Mouse (Mus musculus) adrenal gland, adult 10 weeks (tissue): ENCODE measurements around the gene Ces2c. TPM values are rescaled to one million over a fixed set of nuclear protein-coding genes. Genes with fewer than 3 reads are reported as not detected.

Experiments used
- polyA plus RNA-seq: library from polyadenylated mRNA; stranded (reverse); fragments of 350-450 nt; fragmentation: Illumina TruSeq; extraction: RNeasy Lipid Tissue Mini Kit (QIAGEN cat#74804); gene quantifications from one replicate; pipeline ENCODE4 v1.2.3, GENCODE M21; 2014; ENCODE audit warnings: low read depth, low replicate concordance

The Ces2c gene
- polyA plus RNA-seq: not detected

DNA sequence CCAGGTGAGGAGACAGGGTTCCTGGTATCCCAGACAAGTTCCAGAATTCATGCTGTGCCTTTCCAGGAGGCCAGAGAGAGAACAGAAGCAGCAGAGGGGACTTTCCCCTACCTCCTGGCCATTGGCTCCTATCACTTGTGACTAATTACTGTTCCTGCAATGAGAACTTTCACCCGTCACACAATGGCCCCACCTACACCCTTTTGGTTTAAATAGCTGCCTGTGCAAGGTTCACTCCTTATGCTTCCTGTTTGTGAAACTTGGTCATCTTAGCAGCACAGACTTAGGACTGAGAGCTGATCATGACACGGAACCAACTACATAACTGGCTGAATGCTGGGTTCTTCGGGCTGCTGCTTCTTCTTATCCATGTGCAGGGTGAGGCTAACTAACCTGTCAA, at the start of gene Ces2c:
Gene Ces2c, plus strand, starts transcription at position 238 of the 400 bp plus-strand sequence.

DNA sequence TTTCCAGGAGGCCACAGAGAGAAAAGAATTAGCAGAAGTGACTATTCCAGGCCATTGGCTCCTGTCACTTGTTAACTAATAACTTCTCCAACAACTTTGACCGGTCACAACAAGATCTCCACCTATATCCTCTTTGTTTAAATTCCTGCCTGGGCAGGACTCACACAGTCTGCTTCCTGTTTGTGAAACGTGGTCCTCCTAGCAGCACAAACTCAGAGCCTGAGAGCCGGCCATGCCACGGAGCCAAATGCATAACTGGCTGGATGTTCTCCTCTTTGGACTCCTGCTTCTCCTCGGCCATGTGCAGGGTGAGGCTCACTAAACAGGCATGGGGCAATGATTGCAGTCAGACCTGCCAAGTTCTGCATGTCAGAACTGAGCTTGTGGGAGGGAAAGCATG, 15.4 kb upstream of the Ces2c start, which contains the start of gene Ces2b:
Gene Ces2b, plus strand, starts transcription at position 133 of the 400 bp plus-strand sequence.

Other genes starting within 250 kb of the Ces2c start
- not detected for gene Cdh16, start 222.7 kb upstream of the Ces2c start, polyA plus RNA-seq
- not detected for gene Rrad, start 215.7 kb upstream of the Ces2c start, polyA plus RNA-seq
- 1.3 TPM for gene Ciao2b, start 205.1 kb upstream of the Ces2c start, polyA plus RNA-seq
- gene Ces2a, start 113.1 kb upstream of the Ces2c start, polyA plus RNA-seq: not detected
- gene Ces2b, start 15.5 kb upstream of the Ces2c start, polyA plus RNA-seq: not detected
- gene Ces2e, start 79.2 kb downstream of the Ces2c start, polyA plus RNA-seq: 5.0 TPM
- gene Ces2f, start 100.3 kb downstream of the Ces2c start, polyA plus RNA-seq: not detected
- gene Ces2g, start 114.7 kb downstream of the Ces2c start, polyA plus RNA-seq: 3.9 TPM
- gene Ces2h, start 153.8 kb downstream of the Ces2c start, polyA plus RNA-seq: not detected
- gene Ces3a, start 201.5 kb downstream of the Ces2c start, polyA plus RNA-seq: not detected
- gene Ces3b, start 236.7 kb downstream of the Ces2c start, polyA plus RNA-seq: not detected